Mouse (Mus musculus) hindbrain, embryonic 16.5 days (tissue): ENCODE data around the gene Mnd1. TPM values are rescaled to one million over a fixed set of nuclear protein-coding genes. Genes with fewer than 3 reads are reported as not detected.

Experiments
- ATAC-seq: fragments of 200-750 bp; cut with Nextera tagmentation; 2 replicates; pipeline ENCODE4 v1.8.0; 2017; ENCODE audit warnings: moderate TSS enrichment, moderate library complexity
- H3K27ac ChIP-seq: fragments of 300-500 bp; sonication (generic); 2 replicates; pipeline ENCODE4 v1.5.1; 2014; ENCODE audit warnings: low read depth, mild to moderate bottlenecking, control low read depth, low read length, moderate library complexity
- H3K27me3 ChIP-seq: fragments of 300-500 bp; sonication (generic); replicated peaks from 2 replicates; pipeline ENCODE4 v1.6.1; 2014; ENCODE audit warnings: low read length; ENCODE audit not compliant: control insufficient read depth, insufficient read depth
- H3K36me3 ChIP-seq: fragments of 300-500 bp; sonication (generic); 2 replicates; pipeline ENCODE4 v1.6.1; 2014; ENCODE audit warnings: mild to moderate bottlenecking, low read length, moderate library complexity, mixed read lengths; ENCODE audit not compliant: control insufficient read depth, insufficient read depth
- H3K4me1 ChIP-seq: fragments of 300-500 bp; sonication (generic); 2 replicates; pipeline ENCODE4 v1.6.1; 2014; ENCODE audit warnings: low read depth, low read length; ENCODE audit not compliant: control insufficient read depth, insufficient read depth
- H3K4me2 ChIP-seq: fragments of 300-500 bp; sonication (generic); 2 replicates; pipeline ENCODE4 v1.6.1; 2014; ENCODE audit warnings: mild to moderate bottlenecking, low read length, control low read depth, moderate library complexity
- H3K4me3 ChIP-seq: fragments of 300-500 bp; sonication (generic); 2 replicates; pipeline ENCODE4 v1.5.1; 2014; ENCODE audit warnings: mild to moderate bottlenecking, low read length, control low read depth, moderate library complexity
- H3K9ac ChIP-seq: fragments of 300-500 bp; sonication (generic); 2 replicates; pipeline ENCODE4 v1.6.1; 2014; ENCODE audit warnings: low read depth, mild to moderate bottlenecking, control low read depth, low read length, moderate library complexity
- H3K9me3 ChIP-seq: fragments of 300-500 bp; sonication (generic); 2 replicates; pipeline ENCODE4 v1.6.1; 2014; ENCODE audit warnings: mild to moderate bottlenecking, low read length, moderate library complexity; ENCODE audit not compliant: control insufficient read depth
- WGBS: fragments of 180-500 bp; shearing (Covaris S2); extraction: QIAGEN DNeasy Blood & Tissue Kit; methylation state at CpG from one replicate; pipeline ENCODE4 v1.1.7; 2014; 5-methylcytosine and 5-hydroxymethylcytosine counted together
- polyA plus RNA-seq: library from polyadenylated mRNA; unstranded; fragments of >200 nt; fragmentation: Nextera tagmentation; extraction: Ambion mirVana; gene quantifications from 2 replicates; pipeline ENCODE4 v1.2.1, GENCODE M21; 2015

The Mnd1 gene
- polyA plus RNA-seq, 1 experiment from 2014 or later, result 2.9 TPM

GRCm38 (mm10) chr3:84059261-84059660 lies 96.3 kb downstream of the Mnd1 start:
- H3K4me3 ChIP-seq, result no peak overlapping the region
- ATAC-seq, result no peak
- H3K27me3 ChIP-seq, result no peaks in the 10 kb centered on the region
- peaks cover 2% of the 10 kb centered on the region; the same call in 1 of the 2 replicates for H3K4me1 ChIP-seq
- H3K9ac ChIP-seq, result no peak overlapping the region
- 54% methylated on average over 13 of the region's 13 CpGs for WGBS
- no peaks in the 10 kb centered on the region for H3K9me3 ChIP-seq
- H3K36me3 ChIP-seq, result no peaks in the 10 kb centered on the region
- no peak overlapping the region for H3K4me2 ChIP-seq
- no peak overlapping the region for H3K27ac ChIP-seq

DNA sequence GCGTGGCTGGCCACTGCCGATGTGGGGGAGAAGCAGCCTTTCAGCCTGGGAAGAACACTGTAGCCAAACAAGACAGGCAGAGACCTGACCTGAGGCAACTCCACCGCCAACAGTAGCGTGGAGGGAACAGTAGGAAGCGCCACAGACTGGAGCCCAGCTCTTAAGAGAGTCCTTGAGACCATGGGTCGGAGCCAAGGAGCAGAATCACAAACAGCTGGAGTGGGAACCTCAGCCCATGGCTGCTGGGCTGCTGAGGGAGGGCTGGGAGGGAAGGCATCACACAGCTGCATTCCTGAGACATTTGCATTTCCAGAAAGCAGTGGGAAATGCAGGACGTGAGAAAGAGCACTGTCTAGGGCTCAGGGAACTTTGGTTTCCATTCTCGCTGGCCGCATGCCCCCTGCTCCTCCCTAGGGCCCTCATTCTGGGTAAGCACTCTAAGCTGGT lies 106.8 kb downstream of the Mnd1 start:
- Histone ChIP-seq H3K9me3 (no peaks in the 10 kb centered on the region), H3K4me3 (no peak overlapping the region), H3K9ac (no peak overlapping the region), H3K4me1 (no peaks in the 10 kb centered on the region), H3K27me3 (no peaks in the 10 kb centered on the region), H3K36me3 (no peaks in the 10 kb centered on the region), H3K4me2 (no peak overlapping the region), H3K27ac (no peak overlapping the region)
- ATAC-seq, result no peak
- WGBS, result 13% methylated on average over 9 of the region's 9 CpGs

DNA sequence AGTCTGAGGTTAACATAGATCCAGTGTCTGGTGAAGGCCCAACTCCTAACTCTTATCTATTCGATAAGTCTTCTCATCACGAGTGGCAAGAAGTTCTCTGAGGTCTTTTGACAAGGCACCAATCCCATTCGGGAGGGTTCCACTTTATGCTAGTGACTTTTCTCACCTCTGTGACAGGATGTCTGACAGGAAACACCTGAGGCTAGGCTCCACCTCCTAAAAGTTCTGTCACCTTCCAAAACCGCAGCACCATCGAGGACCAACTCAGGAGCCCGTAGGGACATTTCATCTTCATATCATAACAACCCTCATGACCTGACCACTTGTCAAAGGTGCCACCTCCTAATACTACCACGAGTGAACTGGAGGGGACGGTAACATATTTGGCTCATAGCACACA lies 109.4 kb downstream of the Mnd1 start:
- Histone ChIP-seq H3K4me3 (no peak overlapping the region), H3K27me3 (no peaks in the 10 kb centered on the region), H3K9ac (no peak overlapping the region), H3K4me2 (no peak overlapping the region), H3K27ac (no peak overlapping the region), H3K9me3 (no peaks in the 10 kb centered on the region), H3K4me1 (no peaks in the 10 kb centered on the region), H3K36me3 (no peaks in the 10 kb centered on the region)
- ATAC-seq, result no peak
- WGBS, result 95% methylated on average over 8 of the region's 8 CpGs

GRCm38 (mm10) chr3:84041739-84042138 lies 113.8 kb downstream of the Mnd1 start:
- Histone ChIP-seq H3K36me3 (no peaks in the 10 kb centered on the region), H3K4me3 (no peak overlapping the region), H3K4me1 (peaks cover 13% of the 10 kb centered on the region), H3K27ac (no peak overlapping the region), H3K27me3 (no peaks in the 10 kb centered on the region), H3K4me2 (no peak overlapping the region), H3K9me3 (no peaks in the 10 kb centered on the region), H3K9ac (no peak overlapping the region)
- 89% methylated on average over 8 of the region's 8 CpGs for WGBS
- ATAC-seq, result no peak

- no peaks in the 10 kb centered on the region for H3K27me3 ChIP-seq
- peak overlapping the region; percentile 93 for H3K4me3 ChIP-seq
- peak overlapping the region; percentile 98 for H3K9ac ChIP-seq
- peaks cover 13% of the 10 kb centered on the region for H3K4me1 ChIP-seq
- WGBS, result 3% methylated on average over 23 of the region's 23 CpGs
- H3K36me3 ChIP-seq, result no peaks in the 10 kb centered on the region
- H3K27ac ChIP-seq, result peak overlapping the region; percentile 96
- no peaks in the 10 kb centered on the region for H3K9me3 ChIP-seq
- peak overlapping the region; percentile 97 for H3K4me2 ChIP-seq
- peak; percentile 56 for ATAC-seq
These were observed 115.0 kb downstream of the Mnd1 start for GRCm38 (mm10) chr3:84040476-84041082.

DNA sequence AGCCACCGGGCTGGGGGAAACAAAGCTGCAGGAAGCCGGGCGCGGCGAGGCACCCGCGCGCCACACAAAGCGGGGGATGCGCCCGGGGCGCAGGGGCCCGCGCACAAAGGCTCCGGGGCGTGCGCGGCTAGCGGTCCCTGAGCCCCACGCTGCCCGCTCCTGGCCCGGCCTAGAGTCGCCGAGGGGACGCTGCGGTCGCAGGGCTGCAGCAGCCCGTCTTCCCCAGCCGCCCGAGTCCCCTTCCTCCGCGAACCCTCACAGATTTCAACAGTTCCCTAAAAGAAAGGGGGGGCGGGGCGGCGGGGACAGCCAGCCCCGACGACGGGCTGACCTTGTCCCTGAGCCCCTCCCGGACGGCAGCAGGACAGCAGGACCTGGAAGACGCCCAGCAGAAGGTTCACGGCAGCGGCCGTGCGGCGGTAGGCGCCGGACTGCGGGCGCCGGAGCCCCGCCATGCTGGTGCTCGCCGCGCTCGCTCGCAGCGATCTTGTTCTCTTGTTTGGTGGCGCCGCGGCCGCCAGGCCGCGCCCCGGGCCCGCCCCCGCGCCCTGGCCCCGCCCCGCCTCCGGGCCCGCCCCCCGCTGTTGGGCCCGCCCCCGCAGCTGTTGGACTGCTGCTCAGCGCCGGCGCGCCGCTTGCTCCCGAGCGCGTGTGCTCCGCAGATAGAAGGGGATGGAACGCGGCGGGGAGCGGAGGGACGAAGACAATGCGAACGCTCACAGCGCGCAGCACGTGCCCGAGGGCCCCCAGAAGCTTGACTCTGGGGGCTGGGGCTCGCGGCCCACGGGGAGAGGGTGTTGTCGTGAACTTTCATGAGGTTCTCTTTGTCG lies 115.7 kb downstream of the Mnd1 start, which contains the start of gene Tmem131l:
Gene Tmem131l (minus strand): TSS at position 530 of the 830 bp plus-strand sequence.
- H3K36me3 ChIP-seq, result no peaks in the 10 kb centered on the region
- H3K9ac ChIP-seq, result peak within 1 kb of the TSS; percentile 98
- H3K27me3 ChIP-seq, result no peaks in the 10 kb centered on the region
- WGBS, result under 1% methylated on average over 90 of the region's 100 CpGs
- H3K4me1 ChIP-seq, result peaks cover 15% of the 10 kb centered on the region
- peak within 1 kb of the TSS; percentile 93 for H3K4me3 ChIP-seq
- ATAC-seq, result peak; percentile 94
- peak within 1 kb of the TSS; percentile 97 for H3K4me2 ChIP-seq
- H3K9me3 ChIP-seq, result no peaks in the 10 kb centered on the region
- H3K27ac ChIP-seq, result peak within 1 kb of the TSS; percentile 96

DNA sequence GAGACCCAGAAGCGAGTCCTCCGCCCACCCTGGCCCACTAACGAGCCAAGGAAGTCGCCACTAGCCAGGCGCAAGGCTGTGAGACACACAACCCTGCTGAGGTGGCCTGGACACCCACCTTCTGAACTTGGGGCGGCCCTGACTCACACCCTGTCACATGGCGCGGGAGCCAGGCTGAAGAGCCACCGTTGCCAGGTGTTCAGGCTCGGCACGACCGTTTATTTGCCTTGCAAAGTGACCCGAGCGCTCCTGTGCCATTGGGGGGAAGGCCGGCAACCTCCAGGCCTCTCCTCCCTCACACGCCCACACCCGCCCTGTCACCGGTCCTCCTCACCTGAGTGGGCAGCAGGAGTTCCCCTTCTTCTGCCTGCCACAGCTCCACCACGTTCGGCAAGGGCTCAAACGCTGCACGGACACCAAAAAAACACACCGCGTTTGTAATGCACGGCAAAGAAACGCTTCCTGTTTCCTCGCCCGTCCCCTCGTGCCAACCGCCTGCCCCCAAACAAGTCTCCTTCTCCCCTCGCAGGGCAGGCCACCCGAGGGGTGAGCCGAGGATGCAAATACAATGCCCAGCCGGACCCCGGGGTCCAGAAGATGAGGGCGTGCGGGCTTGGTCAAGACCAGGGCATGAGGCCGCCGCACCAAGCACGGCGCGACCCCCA lies 116.5 kb downstream of the Mnd1 start:
- H3K9ac ChIP-seq, result peak overlapping the region; percentile 98
- H3K36me3 ChIP-seq, result no peaks in the 10 kb centered on the region
- H3K9me3 ChIP-seq, result no peaks in the 10 kb centered on the region
- under 1% methylated on average over 40 of the region's 42 CpGs for WGBS
- peaks cover 15% of the 10 kb centered on the region for H3K4me1 ChIP-seq
- peak overlapping the region; percentile 96 for H3K27ac ChIP-seq
- H3K4me2 ChIP-seq, result peak overlapping the region; percentile 97
- H3K27me3 ChIP-seq, result no peaks in the 10 kb centered on the region
- peak overlapping the region; percentile 93 for H3K4me3 ChIP-seq
- ATAC-seq, result peak; percentile 46

DNA sequence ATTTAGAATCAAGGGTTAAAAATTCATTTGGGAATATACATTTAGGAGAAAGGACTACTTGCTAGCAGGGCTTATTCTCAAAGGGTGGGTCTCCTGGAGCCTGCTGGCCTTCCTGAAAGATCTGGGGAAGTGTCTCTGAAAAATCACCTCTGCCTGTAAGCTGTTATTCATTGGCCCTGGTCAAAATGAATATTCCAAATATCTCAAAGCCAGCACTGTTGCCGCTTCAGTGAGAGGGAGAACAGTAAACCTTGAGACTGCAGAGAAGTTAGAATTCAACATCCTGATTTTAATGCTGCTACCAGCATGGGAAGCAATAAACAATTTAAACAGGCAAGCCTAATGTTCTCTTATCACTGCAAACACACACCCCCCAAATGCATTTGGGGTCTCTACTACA lies 117.5 kb downstream of the Mnd1 start:
- no peak overlapping the region for H3K27ac ChIP-seq
- peaks cover 17% of the 10 kb centered on the region for H3K4me1 ChIP-seq
- ATAC-seq, result no peak
- peak overlapping the region; percentile 93 for H3K4me3 ChIP-seq
- peak overlapping the region; percentile 54; the same call in 1 of the 2 replicates for H3K9ac ChIP-seq
- H3K4me2 ChIP-seq, result peak overlapping the region; percentile 97
- H3K27me3 ChIP-seq, result no peaks in the 10 kb centered on the region
- H3K9me3 ChIP-seq, result no peaks in the 10 kb centered on the region
- no peaks in the 10 kb centered on the region for H3K36me3 ChIP-seq
- 37% methylated on average over 1 of the region's 1 CpGs for WGBS
